Mouse (Mus musculus) heart, postnatal 0 days (tissue): ENCODE data around the gene Eya2. TPM values are rescaled to one million over a fixed set of nuclear protein-coding genes. Genes with fewer than 3 reads are reported as not detected.

ENCODE experiments used
- ATAC-seq: fragments of 200-750 bp; cut with Nextera tagmentation; 2 replicates; pipeline ENCODE4 v1.8.0; 2017; ENCODE audit warnings: low read depth, moderate number of reproducible peaks, moderate library complexity; ENCODE audit not compliant: insufficient read depth
- DNase-seq: peaks from one replicate; pipeline ENCODE4 v3.0.0-alpha.2; 2016; ENCODE audit warnings: low spot score
- H3K27ac ChIP-seq: fragments of 300-500 bp; sonication (generic); 2 replicates; pipeline ENCODE4 v1.5.1; 2014; ENCODE audit warnings: low read depth, mild to moderate bottlenecking
- H3K27me3 ChIP-seq: fragments of 300-500 bp; sonication (generic); 2 replicates; pipeline ENCODE4 v1.6.1; 2014; ENCODE audit warnings: low read length, mixed read lengths; ENCODE audit not compliant: control insufficient read depth, insufficient read depth
- H3K36me3 ChIP-seq: fragments of 300-500 bp; sonication (generic); replicated peaks from 2 replicates; pipeline ENCODE4 v1.6.1; 2014; ENCODE audit warnings: low read length, mixed read lengths; ENCODE audit not compliant: control insufficient read depth, insufficient read depth
- H3K4me1 ChIP-seq: fragments of 300-500 bp; sonication (generic); 2 replicates; pipeline ENCODE4 v1.6.1; 2014; ENCODE audit warnings: antibody characterized with exemption; ENCODE audit not compliant: control insufficient read depth, insufficient read depth
- H3K4me2 ChIP-seq: fragments of 300-500 bp; sonication (generic); 2 replicates; pipeline ENCODE4 v1.6.1; 2014; ENCODE audit warnings: low read depth, mild to moderate bottlenecking, low read length, moderate library complexity
- H3K4me3 ChIP-seq: fragments of 300-500 bp; sonication (generic); 2 replicates; pipeline ENCODE4 v1.5.1; 2014; ENCODE audit warnings: low read depth, low read length
- H3K9ac ChIP-seq: fragments of 300-500 bp; sonication (generic); replicated peaks from 2 replicates; pipeline ENCODE4 v1.6.1; 2014; ENCODE audit warnings: low read depth, low read length, mixed read lengths
- H3K9me3 ChIP-seq: fragments of 300-500 bp; sonication (generic); replicated peaks from 2 replicates; pipeline ENCODE4 v1.6.1; 2016; ENCODE audit warnings: low read length; ENCODE audit not compliant: control insufficient read depth
- CTCF ChIP-seq: IDR thresholded peaks from 2 replicates; pipeline ENCODE4 v1.5.1; 2016; ENCODE audit warnings: antibody characterized with exemption, control low read depth, low read depth
- EP300 ChIP-seq: IDR thresholded peaks from 2 replicates; pipeline ENCODE4 v1.6.1; 2016; ENCODE audit warnings: antibody characterized with exemption, low read depth
- WGBS: fragments of 180-500 bp; shearing (Covaris S2); extraction: QIAGEN DNeasy Blood & Tissue Kit; methylation state at CpG from one replicate; pipeline ENCODE4 v1.1.7; 2014; 5-methylcytosine and 5-hydroxymethylcytosine counted together
- polyA plus RNA-seq: library from polyadenylated mRNA; unstranded; fragments of >200 nt; fragmentation: Nextera tagmentation; extraction: Ambion mirVana; gene quantifications from 2 replicates; pipeline ENCODE4 v1.2.1, GENCODE M21; 2015
- total RNA-seq: library from RNA; depleted of rRNA; stranded (reverse); fragments of >200 nt; gene quantifications from 2 replicates; pipeline ENCODE4 v1.2.3, GENCODE M21; 2014; ENCODE audit warnings: low replicate concordance

Eya2 gene
- total and polyA plus RNA-seq, 2 experiments from 2014 or later: 0.95 to 0.96 TPM

GRCm38 (mm10) chr2:165639075-165639755 is 44.4 kb downstream of the Eya2 start:
- no peaks in the 10 kb centered on the region for H3K27me3 ChIP-seq
- H3K9me3 ChIP-seq: no peaks in the 10 kb centered on the region
- no peaks in the 10 kb centered on the region; the same call in 1 of the 2 replicates for H3K4me1 ChIP-seq
- no peak overlapping the region for H3K27ac ChIP-seq
- H3K9ac ChIP-seq: no peak overlapping the region
- WGBS: 51% methylated on average over 11 of the region's 11 CpGs
- TF ChIP-seq CTCF: no peak
- no peak for TF ChIP-seq EP300
- no peak overlapping the region for H3K4me2 ChIP-seq
- H3K4me3 ChIP-seq: no peak overlapping the region
- DNase-seq: no peak
- no peak for ATAC-seq
- no peaks in the 10 kb centered on the region for H3K36me3 ChIP-seq

GRCm38 (mm10) chr2:165641909-165642505 is 47.2 kb downstream of the Eya2 start:
- TF ChIP-seq CTCF (no peak), EP300 (no peak)
- Histone ChIP-seq H3K4me2 (no peak overlapping the region), H3K9me3 (no peaks in the 10 kb centered on the region), H3K27ac (no peak overlapping the region), H3K36me3 (no peaks in the 10 kb centered on the region), H3K27me3 (no peaks in the 10 kb centered on the region), H3K9ac (no peak overlapping the region), H3K4me3 (no peak overlapping the region), H3K4me1 (no peaks in the 10 kb centered on the region; the same call in 1 of the 2 replicates)
- ATAC-seq (no peak), DNase-seq (no peak)
- 63% methylated on average over 14 of the region's 14 CpGs for WGBS

GRCm38 (mm10) chr2:165643596-165643995 is 48.8 kb downstream of the Eya2 start:
- 63% methylated on average over 3 of the region's 3 CpGs for WGBS
- Histone ChIP-seq H3K9me3 (no peaks in the 10 kb centered on the region), H3K4me1 (no peaks in the 10 kb centered on the region; the same call in 1 of the 2 replicates), H3K27ac (no peak overlapping the region), H3K4me3 (no peak overlapping the region), H3K27me3 (no peaks in the 10 kb centered on the region), H3K4me2 (no peak overlapping the region), H3K9ac (no peak overlapping the region), H3K36me3 (no peaks in the 10 kb centered on the region)
- TF ChIP-seq CTCF (no peak), EP300 (no peak)
- no peak for DNase-seq
- no peak for ATAC-seq

- TF ChIP-seq CTCF: no peak
- no peak for TF ChIP-seq EP300
- no peak overlapping the region for H3K4me3 ChIP-seq
- no peaks in the 10 kb centered on the region for H3K4me1 ChIP-seq
- no peak overlapping the region for H3K4me2 ChIP-seq
- DNase-seq (no peak), ATAC-seq (no peak)
- 68% methylated on average over 9 of the region's 9 CpGs for WGBS
- H3K36me3 ChIP-seq: no peaks in the 10 kb centered on the region
- H3K27ac ChIP-seq: no peak overlapping the region
- no peak overlapping the region for H3K9ac ChIP-seq
- no peaks in the 10 kb centered on the region for H3K9me3 ChIP-seq
- no peaks in the 10 kb centered on the region for H3K27me3 ChIP-seq
These were observed 49.2 kb downstream of the Eya2 start for GRCm38 (mm10) chr2:165644057-165644456.

- Histone ChIP-seq H3K4me1 (peaks cover 7% of the 10 kb centered on the region; the same call in 1 of the 2 replicates), H3K9me3 (no peaks in the 10 kb centered on the region), H3K9ac (no peak overlapping the region), H3K4me2 (no peak overlapping the region), H3K27me3 (peaks cover 6% of the 10 kb centered on the region; the same call in 1 of the 2 replicates), H3K36me3 (no peaks in the 10 kb centered on the region), H3K27ac (no peak overlapping the region), H3K4me3 (no peak overlapping the region)
- ATAC-seq: no peak
- 40% methylated on average over 11 of the region's 11 CpGs for WGBS
- TF ChIP-seq CTCF: no peak
- no peak for TF ChIP-seq EP300
- no peak for DNase-seq
These were observed 56.2 kb downstream of the Eya2 start for GRCm38 (mm10) chr2:165651031-165651430.
